Mouse (Mus musculus) cortical plate, adult 2 months (tissue): ENCODE results near the gene Prss41. TPM values are rescaled to one million over a fixed set of nuclear protein-coding genes. Genes with fewer than 3 reads are reported as not detected.

ENCODE experiments used
- H3K27ac ChIP-seq: fragments of 200-500 bp; 2 replicates; pipeline ENCODE4 v1.5.1; 2012; ENCODE audit warnings: low read length, control low read depth, inconsistent platforms; ENCODE audit not compliant: insufficient read depth
- H3K4me1 ChIP-seq: fragments of 200-500 bp; 2 replicates; pipeline ENCODE4 v1.6.1; 2011; ENCODE audit warnings: low read length; ENCODE audit not compliant: control insufficient read depth, insufficient read depth
- H3K4me3 ChIP-seq: fragments of 200-500 bp; 2 replicates; pipeline ENCODE4 v1.5.1; 2011; ENCODE audit warnings: mild to moderate bottlenecking, low read length, control low read depth; ENCODE audit not compliant: insufficient read depth
- CTCF ChIP-seq: fragments of 200-500 bp; IDR thresholded peaks from 2 replicates; pipeline ENCODE4 v1.5.1; 2011; ENCODE audit warnings: mild to moderate bottlenecking, control low read depth, low read length; ENCODE audit not compliant: insufficient read depth; ENCODE audit errors: extremely low read depth
- POLR2A ChIP-seq: fragments of 200-500 bp; IDR thresholded peaks from 2 replicates; pipeline ENCODE4 v1.6.1; 2011; ENCODE audit warnings: mild to moderate bottlenecking, low read length, control low read depth; ENCODE audit not compliant: insufficient read depth; ENCODE audit errors: extremely low read depth
- polyA plus RNA-seq: library from polyadenylated mRNA; depleted of rRNA; stranded (reverse); fragments of >200 nt; gene quantifications from 2 replicates; pipeline ENCODE4 v1.2.3, GENCODE M21; 2012

Prss41 gene
- polyA plus RNA-seq, 1 experiment = 0.29 TPM

DNA sequence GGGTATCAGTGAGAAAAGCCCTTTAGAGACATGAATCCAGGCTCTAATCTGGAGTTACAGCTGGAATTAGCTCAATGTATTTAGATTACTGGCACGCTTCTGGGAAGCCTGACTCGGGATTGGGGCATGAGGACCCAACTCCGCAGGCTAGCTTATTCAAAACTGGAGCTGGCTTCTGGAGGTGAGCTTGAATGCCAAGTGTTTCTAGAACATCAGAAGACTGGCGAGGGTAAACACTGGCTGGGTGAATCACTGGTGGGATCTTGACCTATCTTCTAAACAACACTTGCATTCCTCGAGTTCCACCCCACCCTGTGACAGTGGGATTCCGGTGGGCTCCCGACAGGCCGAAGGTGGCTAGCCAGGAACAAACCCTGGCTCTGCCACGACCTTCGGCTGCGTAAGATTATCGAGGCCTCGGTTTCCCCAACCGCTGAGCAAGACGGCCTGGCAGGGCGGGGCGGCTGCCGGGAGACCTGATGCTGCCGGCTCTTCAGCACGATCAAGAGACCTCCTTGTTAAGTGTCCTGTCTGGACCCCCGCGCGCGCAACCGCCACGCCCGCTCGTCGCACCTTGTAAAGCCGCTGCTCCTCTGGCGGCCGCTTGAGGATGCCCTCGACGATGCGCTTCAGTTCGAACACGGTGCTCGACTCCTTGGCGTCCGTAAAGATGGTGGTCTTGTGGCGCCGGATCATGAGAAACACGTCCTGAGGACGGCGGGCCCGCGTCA is 15.5 kb downstream of the Prss41 start:
- H3K4me3 ChIP-seq = peak overlapping the region; percentile 74
- peak overlapping the region; percentile 43 for H3K27ac ChIP-seq
- no peaks in the 10 kb centered on the region; the same call in 1 of the 2 replicates for H3K4me1 ChIP-seq
- TF ChIP-seq POLR2A (no peak), CTCF (no peak)

GRCm38 (mm10) chr17:23825591-23825990 is 18.4 kb downstream of the Prss41 start:
- no peak for TF ChIP-seq POLR2A
- no peak for TF ChIP-seq CTCF
- Histone ChIP-seq H3K4me1 (no peaks in the 10 kb centered on the region; the same call in 1 of the 2 replicates), H3K27ac (no peak overlapping the region), H3K4me3 (no peak overlapping the region)

- no peak for TF ChIP-seq CTCF
- peak; percentile 21; the same call in 1 of the 2 replicates for TF ChIP-seq POLR2A
- Histone ChIP-seq H3K4me3 (no peak overlapping the region), H3K27ac (no peak overlapping the region), H3K4me1 (no peaks in the 10 kb centered on the region; the same call in 1 of the 2 replicates)
Measured at GRCm38 (mm10) chr17:23823614-23824013, 20.4 kb downstream of the Prss41 start.

GRCm38 (mm10) chr17:23823018-23823417 is 21.0 kb downstream of the Prss41 start:
- H3K4me3 ChIP-seq = no peak overlapping the region
- H3K27ac ChIP-seq = no peak overlapping the region
- TF ChIP-seq CTCF = no peak
- no peaks in the 10 kb centered on the region; the same call in 1 of the 2 replicates for H3K4me1 ChIP-seq

- TF ChIP-seq CTCF (no peak), POLR2A (no peak)
- Histone ChIP-seq H3K4me3 (no peak overlapping the region), H3K27ac (no peak overlapping the region), H3K4me1 (no peaks in the 10 kb centered on the region)
Measured at GRCm38 (mm10) chr17:23822094-23822493, 21.9 kb downstream of the Prss41 start.

GRCm38 (mm10) chr17:23820731-23821130 is 23.2 kb downstream of the Prss41 start:
- no peaks in the 10 kb centered on the region for H3K4me1 ChIP-seq
- TF ChIP-seq CTCF = no peak
- no peak for TF ChIP-seq POLR2A
- H3K4me3 ChIP-seq = no peak overlapping the region
- H3K27ac ChIP-seq = no peak overlapping the region

DNA sequence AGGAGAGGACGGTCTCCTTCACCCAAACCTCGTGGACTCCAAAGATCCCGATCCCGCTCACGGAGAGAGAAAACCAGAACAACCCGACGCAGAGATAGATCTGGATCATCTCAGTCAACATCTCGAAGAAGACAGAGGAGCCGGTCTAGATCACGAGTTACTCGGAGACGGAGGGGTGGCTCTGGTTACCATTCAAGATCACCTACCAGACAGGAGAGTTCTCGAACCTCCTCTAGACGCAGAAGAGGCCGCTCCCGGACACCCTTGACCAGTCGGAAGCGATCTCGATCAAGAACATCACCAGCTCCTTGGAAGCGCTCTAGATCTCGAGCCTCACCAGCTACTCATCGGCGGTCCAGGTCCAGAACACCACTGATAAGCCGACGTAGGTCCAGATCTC is 24.7 kb downstream of the Prss41 start:
- TF ChIP-seq CTCF (no peak), POLR2A (no peak)
- Histone ChIP-seq H3K4me1 (no peaks in the 10 kb centered on the region), H3K4me3 (no peak overlapping the region), H3K27ac (no peak overlapping the region)

GRCm38 (mm10) chr17:23818579-23818978 is 25.4 kb downstream of the Prss41 start:
- no peak overlapping the region for H3K4me3 ChIP-seq
- no peak overlapping the region for H3K27ac ChIP-seq
- H3K4me1 ChIP-seq = no peaks in the 10 kb centered on the region
- no peak for TF ChIP-seq CTCF
- TF ChIP-seq POLR2A = no peak

- Histone ChIP-seq H3K4me1 (no peaks in the 10 kb centered on the region), H3K4me3 (no peak overlapping the region), H3K27ac (no peak overlapping the region)
- TF ChIP-seq CTCF (no peak), POLR2A (no peak)
Measured at GRCm38 (mm10) chr17:23815641-23816040, 28.3 kb downstream of the Prss41 start.

DNA sequence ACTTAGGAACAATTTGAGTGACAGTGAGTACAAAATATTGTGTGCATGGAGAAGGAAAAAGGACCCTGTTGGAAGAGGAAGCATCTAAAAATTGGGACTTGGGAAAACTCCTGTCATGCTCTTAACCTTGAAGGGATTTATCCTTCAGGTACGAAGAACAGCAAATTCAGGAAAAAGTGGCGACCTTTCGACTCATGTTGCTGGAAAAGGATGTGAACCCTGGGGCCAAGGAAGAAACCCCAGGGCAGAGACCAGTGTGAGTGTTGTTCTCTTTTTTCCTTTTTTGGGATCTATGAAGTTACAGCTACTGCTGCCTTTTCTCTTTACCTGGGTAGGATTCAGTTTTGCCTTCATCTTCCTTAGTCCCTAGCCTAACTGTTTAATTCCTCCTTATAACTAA is 36.1 kb downstream of the Prss41 start:
- TF ChIP-seq POLR2A (no peak), CTCF (no peak)
- H3K27ac ChIP-seq = no peak overlapping the region
- H3K4me3 ChIP-seq = no peak overlapping the region
- H3K4me1 ChIP-seq = 0 out of 2 replicates have a peak, but pooled peaks cover 1% of the 10 kb centered on the region
